Mouse (Mus musculus) kidney, postnatal 0 days (tissue): ENCODE measurements around the gene Cldn1. TPM values are rescaled to one million over a fixed set of nuclear protein-coding genes. Genes with fewer than 3 reads are reported as not detected.
A peak's percentile ranks its signal among the peaks of the same experiment; 100 is the strongest.

Source experiments
- ATAC-seq: fragments of 200-750 bp; cut with Nextera tagmentation; replicated peaks from 2 replicates; pipeline ENCODE4 v1.8.0; 2017; ENCODE audit warnings: low read depth, moderate number of reproducible peaks, moderate TSS enrichment, moderate library complexity; ENCODE audit not compliant: low FRiP score
- DNase-seq: peaks from one replicate; pipeline ENCODE4 v3.0.0-alpha.2; 2016; ENCODE audit warnings: low spot score
- H3K27ac ChIP-seq: fragments of 300-500 bp; sonication (generic); 2 replicates; pipeline ENCODE4 v1.5.1; 2014; ENCODE audit warnings: mild to moderate bottlenecking
- H3K27me3 ChIP-seq: fragments of 300-500 bp; sonication (generic); 2 replicates; pipeline ENCODE4 v1.6.1; 2014; ENCODE audit warnings: low read length, mixed read lengths; ENCODE audit not compliant: insufficient read depth
- H3K36me3 ChIP-seq: fragments of 300-500 bp; sonication (generic); 2 replicates; pipeline ENCODE4 v1.6.1; 2014; ENCODE audit warnings: low read length, mixed read lengths; ENCODE audit not compliant: insufficient read depth
- H3K4me1 ChIP-seq: fragments of 300-500 bp; sonication (generic); replicated peaks from 2 replicates; pipeline ENCODE4 v1.6.1; 2014; ENCODE audit warnings: antibody characterized with exemption, low read length, mixed read lengths; ENCODE audit not compliant: insufficient read depth
- H3K4me2 ChIP-seq: fragments of 300-500 bp; sonication (generic); 2 replicates; pipeline ENCODE4 v1.6.1; 2014; ENCODE audit warnings: mild to moderate bottlenecking, low read length, moderate library complexity, mixed read lengths
- H3K4me3 ChIP-seq: fragments of 300-500 bp; sonication (generic); replicated peaks from 2 replicates; pipeline ENCODE4 v1.5.1; 2014; ENCODE audit warnings: low read depth, low read length
- H3K9ac ChIP-seq: fragments of 300-500 bp; sonication (generic); 2 replicates; pipeline ENCODE4 v1.6.1; 2014; ENCODE audit warnings: low read depth, low read length
- H3K9me3 ChIP-seq: fragments of 300-500 bp; sonication (generic); replicated peaks from 2 replicates; pipeline ENCODE4 v1.6.1; 2016; ENCODE audit warnings: low read length, inconsistent platforms, mixed read lengths
- CTCF ChIP-seq: IDR thresholded peaks from 2 replicates; pipeline ENCODE4 v1.5.1; 2016; ENCODE audit warnings: antibody characterized with exemption, low read depth, mild to moderate bottlenecking, moderate library complexity
- WGBS: fragments of 180-500 bp; shearing (Covaris S2); extraction: QIAGEN DNeasy Blood & Tissue Kit; methylation state at CpG from one replicate; pipeline ENCODE4 v1.1.7; 2014; 5-methylcytosine and 5-hydroxymethylcytosine counted together
- polyA plus RNA-seq: library from polyadenylated mRNA; unstranded; fragments of >200 nt; fragmentation: Nextera tagmentation; extraction: Ambion mirVana; gene quantifications from 2 replicates; pipeline ENCODE4 v1.2.1, GENCODE M21; 2015

Gene Cldn1
- polyA plus RNA-seq: 36.0 and 38.0 TPM in 2 replicates

DNA sequence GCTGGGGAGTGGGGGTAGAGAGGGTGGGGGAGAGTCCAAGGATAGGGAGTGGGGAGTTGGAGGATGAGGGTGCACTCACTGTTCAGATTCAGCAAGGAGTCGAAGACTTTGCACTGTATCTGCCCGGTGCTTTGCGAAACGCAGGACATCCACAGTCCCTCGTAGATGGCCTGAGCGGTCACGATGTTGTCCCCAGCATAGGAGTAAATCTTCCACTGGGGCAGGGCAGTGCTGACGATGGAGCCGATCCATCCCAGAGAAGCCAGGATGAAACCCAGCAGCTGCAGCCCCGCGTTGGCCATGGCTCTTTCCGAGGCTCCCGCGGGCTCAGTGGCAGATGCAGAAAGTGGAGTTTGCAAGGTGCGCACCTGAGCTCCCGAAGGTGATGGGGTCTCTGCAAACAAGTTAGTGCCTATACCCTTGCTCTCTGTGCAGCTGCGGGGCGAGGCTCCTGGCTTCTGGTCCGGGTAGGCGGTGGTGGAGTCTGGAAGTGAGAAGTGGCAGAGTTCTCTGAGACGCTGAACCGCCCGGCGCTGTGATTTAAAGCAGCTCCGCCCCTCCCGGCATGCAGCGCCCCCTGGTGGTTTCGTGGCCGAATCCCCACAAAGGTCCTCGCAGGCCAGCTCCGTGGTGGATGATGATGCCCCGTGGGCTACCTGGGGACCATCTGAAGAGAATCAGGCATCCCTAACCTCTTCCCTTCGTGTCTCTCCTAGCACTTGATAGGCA, at the start of gene Cldn1:
Cldn1 (minus strand) TSS at position 517 of the 729 bp plus-strand sequence.
- H3K9ac ChIP-seq: peak within 1 kb of the TSS; percentile 45

GRCm38 (mm10) chr16:26418616-26419015, 47.0 kb upstream of the Cldn1 start:
- no peak for DNase-seq
- Histone ChIP-seq H3K9me3 (no peaks in the 10 kb centered on the region), H3K9ac (no peak overlapping the region), H3K27me3 (no peaks in the 10 kb centered on the region), H3K4me2 (no peak overlapping the region), H3K36me3 (no peaks in the 10 kb centered on the region), H3K4me1 (no peaks in the 10 kb centered on the region), H3K27ac (no peak overlapping the region), H3K4me3 (no peak overlapping the region)
- no peak for TF ChIP-seq CTCF
- WGBS: 87% methylated on average over 3 of the region's 3 CpGs
- no peak for ATAC-seq

More for the DNA sequence above, at the start of gene Cldn1:
- H3K27me3 ChIP-seq: no peaks in the 10 kb centered on the region
- 5% methylated on average over 33 of the region's 33 CpGs for WGBS
- DNase-seq (peak; percentile 92), ATAC-seq (peak; percentile 79)
- peak within 1 kb of the TSS; percentile 66 for H3K4me2 ChIP-seq
- H3K4me1 ChIP-seq: no peaks in the 10 kb centered on the region
- H3K9me3 ChIP-seq: no peaks in the 10 kb centered on the region
- H3K4me3 ChIP-seq: peak within 1 kb of the TSS; percentile 44
- TF ChIP-seq CTCF: peak; percentile 93
- no peak within 1 kb of the TSS for H3K27ac ChIP-seq
- H3K36me3 ChIP-seq: no peaks in the 10 kb centered on the region

DNA sequence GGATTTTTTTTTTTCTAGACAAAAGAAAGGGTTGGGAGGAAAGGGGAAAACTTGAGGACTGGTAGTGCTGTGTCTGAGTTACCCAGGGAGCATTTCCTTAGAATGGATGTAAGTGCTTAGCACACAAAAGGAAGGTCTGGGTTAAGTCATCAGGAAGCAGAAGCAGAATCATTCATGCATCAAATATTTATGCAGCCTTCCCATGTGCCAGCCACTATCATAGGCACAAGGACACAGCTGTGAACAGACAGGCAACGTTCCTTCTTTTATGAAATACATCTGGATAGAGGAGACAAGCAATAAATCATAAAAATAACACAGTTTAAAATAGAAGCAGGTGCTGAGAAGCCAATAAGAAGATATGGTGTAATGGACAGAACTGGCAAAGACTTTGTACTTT, 32.4 kb upstream of the Cldn1 start:
- Histone ChIP-seq H3K27me3 (no peaks in the 10 kb centered on the region), H3K4me1 (no peaks in the 10 kb centered on the region), H3K9ac (no peak overlapping the region), H3K9me3 (no peaks in the 10 kb centered on the region), H3K27ac (no peak overlapping the region), H3K4me2 (no peak overlapping the region), H3K36me3 (no peaks in the 10 kb centered on the region), H3K4me3 (no peak overlapping the region)
- 18% methylated on average over 1 of the region's 1 CpGs for WGBS
- DNase-seq (no peak), ATAC-seq (no peak)
- no peak for TF ChIP-seq CTCF

GRCm38 (mm10) chr16:26400971-26401370, 29.3 kb upstream of the Cldn1 start:
- TF ChIP-seq CTCF: no peak
- no peaks in the 10 kb centered on the region for H3K27me3 ChIP-seq
- H3K4me2 ChIP-seq: no peak overlapping the region
- DNase-seq (peak; percentile 74), ATAC-seq (peak; percentile 69; the same call in 1 of the 2 replicates)
- no peak overlapping the region for H3K9ac ChIP-seq
- WGBS: 25% methylated on average over 3 of the region's 3 CpGs
- H3K4me1 ChIP-seq: no peaks in the 10 kb centered on the region
- H3K36me3 ChIP-seq: no peaks in the 10 kb centered on the region
- no peaks in the 10 kb centered on the region for H3K9me3 ChIP-seq
- no peak overlapping the region for H3K4me3 ChIP-seq
- peak overlapping the region; percentile 55; the same call in 1 of the 2 replicates for H3K27ac ChIP-seq

DNA sequence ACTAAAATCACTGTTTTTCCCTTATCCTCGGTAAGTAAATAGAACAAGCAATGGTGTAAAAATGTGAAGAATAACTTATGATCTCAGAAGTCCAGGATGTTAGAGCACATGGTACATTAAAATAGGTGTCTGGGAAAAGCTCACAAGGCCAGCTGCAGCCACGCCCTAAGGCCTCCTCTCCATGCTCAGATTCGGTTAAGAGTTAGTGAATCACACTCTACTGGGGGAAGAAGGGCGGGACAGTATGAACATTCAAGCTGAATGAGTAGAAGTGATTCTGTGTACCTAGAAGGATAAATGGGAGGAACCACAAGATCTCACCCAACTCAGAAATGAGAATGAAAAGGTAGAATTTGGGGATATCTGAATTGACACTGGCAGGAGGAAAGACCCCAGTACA, 28.9 kb upstream of the Cldn1 start:
- Histone ChIP-seq H3K36me3 (no peaks in the 10 kb centered on the region), H3K4me2 (no peak overlapping the region), H3K27ac (peak overlapping the region; percentile 55; the same call in 1 of the 2 replicates), H3K9ac (no peak overlapping the region), H3K4me1 (no peaks in the 10 kb centered on the region), H3K27me3 (no peaks in the 10 kb centered on the region), H3K4me3 (no peak overlapping the region), H3K9me3 (no peaks in the 10 kb centered on the region)
- WGBS: 51% methylated on average over 4 of the region's 4 CpGs
- peak; percentile 59; the same call in 1 of the 2 replicates for ATAC-seq
- DNase-seq: no peak
- TF ChIP-seq CTCF: no peak

GRCm38 (mm10) chr16:26390936-26391335, 19.3 kb upstream of the Cldn1 start:
- no peak for TF ChIP-seq CTCF
- Histone ChIP-seq H3K9me3 (no peaks in the 10 kb centered on the region), H3K27ac (no peak overlapping the region), H3K4me1 (no peaks in the 10 kb centered on the region), H3K4me3 (no peak overlapping the region), H3K27me3 (no peaks in the 10 kb centered on the region), H3K9ac (no peak overlapping the region), H3K4me2 (no peak overlapping the region), H3K36me3 (no peaks in the 10 kb centered on the region)
- DNase-seq (no peak), ATAC-seq (no peak)
- WGBS: 86% methylated on average over 4 of the region's 4 CpGs

DNA sequence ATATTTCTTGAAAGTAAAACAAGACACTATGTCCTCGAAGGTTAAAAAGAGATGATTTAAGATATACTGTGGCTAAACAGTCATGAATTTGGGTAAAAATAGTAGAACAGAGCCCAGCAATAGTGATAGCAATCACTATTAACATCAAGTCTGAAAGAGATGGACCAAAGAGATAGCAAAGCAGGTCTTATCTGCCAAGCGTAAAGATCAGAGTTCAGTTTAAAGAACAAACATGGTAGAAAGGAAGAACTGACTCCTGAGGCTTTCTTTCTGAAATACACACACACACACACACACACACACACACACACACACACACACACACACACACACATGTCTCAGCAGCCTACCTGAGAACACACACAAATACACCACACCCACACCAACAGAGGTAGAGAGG, 14.5 kb upstream of the Cldn1 start:
- Histone ChIP-seq H3K36me3 (no peaks in the 10 kb centered on the region), H3K4me3 (no peak overlapping the region), H3K27me3 (no peaks in the 10 kb centered on the region), H3K9ac (no peak overlapping the region), H3K9me3 (no peaks in the 10 kb centered on the region), H3K4me1 (no peaks in the 10 kb centered on the region), H3K4me2 (no peak overlapping the region), H3K27ac (no peak overlapping the region)
- 40% methylated on average over 2 of the region's 2 CpGs for WGBS
- DNase-seq: no peak
- ATAC-seq: no peak
- TF ChIP-seq CTCF: no peak
